Mouse (Mus musculus) natural killer cell, adult 2 months (primary cell): ENCODE data around the gene Ipmk.

Experiments
- DNase-seq, 2 experiments: peaks; one replicate each; pipeline ENCODE4 v3.0.0; 2022; ENCODE audit warnings: low spot score in 2 of 2

Ipmk gene

DNA sequence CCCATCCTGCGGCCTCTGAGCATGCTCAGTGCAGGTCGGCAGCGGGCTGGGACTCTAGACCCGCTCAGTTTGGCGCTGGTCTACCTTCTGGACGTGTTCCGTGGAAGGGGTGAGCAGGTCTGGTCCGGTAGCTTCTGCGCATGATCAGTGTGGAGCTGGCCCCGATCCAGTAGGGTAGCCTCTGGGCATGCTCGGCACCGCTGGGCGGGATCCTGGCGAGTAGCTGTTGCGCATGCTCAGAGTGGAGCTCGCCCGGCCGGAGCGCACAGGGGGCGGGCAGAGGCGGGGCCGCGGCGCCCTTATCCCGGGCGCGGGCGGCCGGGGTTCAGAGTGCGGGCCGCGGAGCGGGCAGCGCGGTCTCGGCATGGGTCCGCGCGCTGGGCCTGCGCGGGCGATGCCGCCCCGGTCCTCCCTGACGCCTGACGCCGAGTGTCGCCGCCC lies at the start of gene Ipmk:
Ipmk (plus strand) TSS at position 255 of the 441 bp plus-strand sequence.
- peak; percentile 95 to 97 for DNase-seq

DNA sequence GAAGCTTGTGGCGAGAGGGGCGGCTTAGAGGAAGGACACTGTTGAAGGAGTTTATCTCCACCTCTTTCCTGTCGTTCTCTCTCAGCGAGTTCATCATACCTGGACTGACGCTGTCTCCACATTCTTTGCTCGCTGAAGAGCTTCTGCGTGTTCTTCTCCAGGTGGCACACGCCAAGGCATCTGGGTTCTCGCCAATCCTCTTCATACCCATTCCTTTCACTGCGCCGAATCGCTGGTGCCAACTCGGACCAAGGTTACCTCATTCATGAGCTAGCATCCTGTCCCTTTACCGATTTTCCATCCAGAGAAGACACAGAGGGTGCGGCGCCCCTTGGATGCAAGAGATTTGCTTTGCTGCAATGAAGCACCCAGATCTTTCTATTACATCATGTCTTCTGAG lies 47.4 kb upstream of the Ipmk start:
- DNase-seq: no peak

DNA sequence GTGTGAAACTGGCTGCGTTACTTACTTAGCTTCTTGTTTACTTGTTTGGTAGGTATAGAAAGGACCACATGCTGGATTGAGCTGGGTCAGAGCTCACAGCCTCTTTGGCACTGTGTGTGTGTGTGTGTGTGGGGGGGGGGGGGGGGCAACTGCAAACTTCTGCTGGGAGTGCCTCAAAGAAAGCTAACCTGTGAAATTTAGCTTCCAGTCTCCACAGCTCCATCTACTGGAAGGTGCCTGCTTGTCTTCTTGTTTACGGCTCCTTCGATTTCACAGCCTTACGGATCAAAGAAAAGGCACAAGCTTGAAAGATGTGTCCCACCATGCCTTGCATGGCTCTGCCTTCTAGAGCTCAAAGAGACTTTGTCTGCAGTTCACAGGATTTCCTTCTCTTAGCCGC lies 45.1 kb upstream of the Ipmk start:
- DNase-seq: peak in 1 of 2 experiments; percentile 24

DNA sequence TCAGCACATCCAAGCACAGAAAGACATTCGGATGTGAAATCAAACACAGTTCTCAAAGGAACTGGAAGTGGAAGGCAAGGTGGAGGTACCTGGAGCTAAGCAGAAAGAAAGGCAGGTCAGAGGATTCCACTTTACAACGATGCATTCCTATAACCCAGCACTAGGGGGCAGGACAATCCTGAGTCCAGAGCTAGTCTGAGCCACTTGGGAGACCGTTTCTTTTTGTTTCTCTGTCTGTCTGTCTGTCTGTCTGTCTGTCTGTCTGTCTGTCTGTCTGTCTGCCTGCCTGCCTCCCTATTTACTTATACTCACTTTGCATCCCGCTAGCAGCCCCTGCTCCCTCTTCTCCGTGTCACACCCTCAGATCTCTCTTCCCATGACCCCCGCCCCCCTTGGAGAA lies 41.4 kb upstream of the Ipmk start:
- peak; percentile 17 to 59 for DNase-seq

DNA sequence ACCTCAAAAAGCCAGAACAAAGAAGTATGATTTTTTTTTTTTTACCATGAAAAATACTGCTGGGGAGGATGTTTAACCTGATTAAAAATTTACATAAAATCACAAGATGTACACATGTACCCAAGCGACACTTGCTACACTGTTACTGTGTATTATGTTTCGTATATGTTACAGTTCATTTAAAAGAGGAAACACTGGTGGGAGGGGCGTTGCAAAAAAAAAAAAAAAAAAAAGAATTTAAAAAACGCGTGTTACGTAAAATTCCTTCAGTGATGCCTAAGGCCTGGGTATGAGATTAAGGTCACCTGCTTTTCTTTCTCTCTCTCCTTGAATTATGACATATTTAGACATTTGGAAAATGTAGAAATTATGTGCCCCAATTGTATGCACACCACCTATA lies 40.8 kb upstream of the Ipmk start:
- DNase-seq: no peak

DNA sequence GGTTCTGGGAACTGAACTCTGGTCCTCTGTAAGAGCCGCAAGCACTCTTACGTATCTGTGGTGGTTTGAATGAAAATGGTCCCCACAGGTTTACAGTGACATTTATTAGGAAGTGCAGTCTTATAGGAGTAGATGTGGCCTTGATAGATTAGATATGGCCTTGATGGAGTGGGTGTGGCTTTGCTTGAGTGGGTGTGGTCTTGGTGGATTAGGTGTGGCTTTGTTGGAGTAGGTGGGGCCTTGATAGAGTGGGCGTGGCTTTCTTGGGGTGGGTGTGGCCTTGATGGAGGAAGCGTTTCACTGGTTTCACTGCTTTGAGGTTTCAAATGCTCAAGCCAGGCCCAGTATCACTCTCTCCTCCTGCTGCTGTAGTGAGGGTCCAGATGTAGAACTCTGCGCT lies 39.4 kb upstream of the Ipmk start:
- DNase-seq: peak in 1 of 2 experiments; percentile 30

DNA sequence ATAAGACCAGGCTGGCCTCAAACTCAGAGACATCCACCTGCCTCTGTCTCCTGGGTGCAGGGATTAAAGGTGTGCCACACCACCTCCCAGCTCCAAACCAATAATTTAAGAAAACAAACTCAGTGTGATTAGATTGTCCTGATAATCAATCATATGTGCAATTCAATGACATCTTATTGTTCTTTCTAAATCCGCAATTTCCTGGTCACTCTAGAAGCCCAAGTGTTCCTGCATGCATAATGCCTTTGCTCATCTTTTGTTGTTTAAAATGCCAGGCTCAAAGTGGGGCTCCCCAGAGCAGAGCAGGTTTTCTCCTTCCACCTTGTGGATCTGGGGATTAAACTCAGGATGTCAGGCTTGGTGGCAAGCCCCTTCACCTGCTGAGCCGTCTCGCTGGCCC lies 37.3 kb upstream of the Ipmk start:
- no peak for DNase-seq

DNA sequence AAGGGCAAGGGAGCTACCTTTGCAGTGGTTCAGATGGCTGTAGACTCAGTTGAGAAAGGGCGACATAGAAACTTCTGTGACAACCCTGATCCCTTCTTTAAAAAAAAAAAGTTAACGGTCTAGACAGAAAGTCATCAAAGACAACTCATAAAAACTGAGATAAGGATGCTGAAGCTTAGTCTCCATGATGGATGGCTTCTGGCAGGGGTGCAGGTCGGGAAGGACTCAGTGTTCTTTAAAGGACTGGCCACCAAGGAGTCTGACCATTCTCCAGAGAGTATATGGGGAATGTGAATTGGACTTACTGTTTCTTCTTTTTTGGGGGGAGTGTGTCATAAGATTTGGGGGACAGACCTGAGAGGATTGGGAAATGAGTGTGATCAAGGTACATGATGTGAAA lies 33.0 kb upstream of the Ipmk start:
- DNase-seq: no peak

DNA sequence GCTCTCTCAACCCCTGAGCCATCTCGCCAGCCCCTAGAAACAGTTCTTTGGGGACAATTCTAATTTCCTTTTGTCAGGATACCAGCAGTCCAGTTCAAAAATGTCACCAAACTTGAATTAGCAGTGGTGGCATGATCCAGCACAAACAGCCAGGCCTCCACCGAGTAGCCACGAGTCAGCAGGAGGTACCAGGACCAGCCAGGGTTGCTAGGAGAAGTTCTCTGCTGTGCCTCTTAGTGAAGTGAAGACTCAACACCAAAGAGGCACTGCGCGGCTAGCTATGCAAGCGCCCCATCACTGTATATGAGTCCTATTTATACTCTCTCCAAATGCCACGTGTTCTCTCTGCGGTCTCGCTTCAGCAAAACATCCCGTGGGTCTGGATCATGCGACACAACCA lies 31.5 kb upstream of the Ipmk start:
- DNase-seq: no peak

DNA sequence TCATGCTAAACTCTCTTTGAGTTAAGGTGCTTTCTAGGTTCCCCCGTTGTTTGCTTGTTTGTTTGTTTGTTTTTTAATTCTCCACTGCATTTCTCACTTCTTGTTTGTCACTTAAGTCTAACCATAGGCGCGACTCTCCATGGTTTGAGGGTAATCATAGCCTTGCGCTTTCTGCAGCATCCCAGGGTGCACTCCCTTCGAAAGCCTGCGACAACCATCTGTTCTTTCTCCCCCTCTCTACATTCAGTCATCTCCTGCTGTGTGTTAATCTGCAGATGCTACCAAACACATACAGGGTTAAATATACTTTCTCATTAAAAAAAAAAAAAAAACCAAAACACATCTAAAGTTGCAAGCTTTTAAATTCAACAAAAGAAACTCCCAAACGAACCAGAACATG lies 31.1 kb upstream of the Ipmk start:
- no peak for DNase-seq

DNA sequence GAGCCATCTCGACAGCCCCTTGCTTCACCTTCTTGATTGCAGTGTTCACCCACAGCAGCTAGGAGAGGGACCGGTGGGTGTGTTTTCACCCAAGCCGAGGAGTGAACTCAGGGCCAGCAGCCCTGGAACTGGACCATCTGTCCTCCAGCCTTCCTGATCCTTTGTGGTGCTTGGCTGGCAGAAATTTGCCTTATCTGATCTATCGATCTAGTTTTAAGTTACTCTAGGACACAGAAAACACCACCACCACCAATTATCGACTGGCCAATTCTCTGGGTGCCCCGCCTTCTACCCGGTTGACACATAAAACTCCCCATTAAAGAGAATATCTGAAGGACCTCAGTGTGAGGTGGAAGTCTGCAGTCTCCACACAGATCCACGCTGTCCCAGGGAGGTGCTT lies 23.9 kb upstream of the Ipmk start:
- no peak for DNase-seq

DNA sequence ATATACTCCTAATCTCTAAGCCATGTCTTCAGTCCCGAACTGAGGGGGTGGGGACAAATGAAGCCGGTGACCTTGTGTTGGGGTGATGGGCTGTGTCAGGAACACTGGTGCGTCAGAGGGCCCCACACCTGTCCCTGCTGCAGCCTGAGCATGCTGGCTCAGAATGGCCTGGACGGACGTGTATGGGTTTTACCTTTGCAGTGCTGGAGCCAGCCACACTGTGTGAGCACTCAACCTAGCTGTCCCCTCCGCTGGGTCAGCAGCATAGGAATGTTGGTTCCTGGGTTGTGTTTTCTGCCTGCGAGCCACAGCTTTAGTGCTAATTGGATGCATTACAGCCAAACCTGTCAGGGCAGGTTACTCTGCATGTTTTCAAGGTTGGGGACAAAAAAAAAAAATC lies 21.4 kb upstream of the Ipmk start:
- DNase-seq: no peak

DNA sequence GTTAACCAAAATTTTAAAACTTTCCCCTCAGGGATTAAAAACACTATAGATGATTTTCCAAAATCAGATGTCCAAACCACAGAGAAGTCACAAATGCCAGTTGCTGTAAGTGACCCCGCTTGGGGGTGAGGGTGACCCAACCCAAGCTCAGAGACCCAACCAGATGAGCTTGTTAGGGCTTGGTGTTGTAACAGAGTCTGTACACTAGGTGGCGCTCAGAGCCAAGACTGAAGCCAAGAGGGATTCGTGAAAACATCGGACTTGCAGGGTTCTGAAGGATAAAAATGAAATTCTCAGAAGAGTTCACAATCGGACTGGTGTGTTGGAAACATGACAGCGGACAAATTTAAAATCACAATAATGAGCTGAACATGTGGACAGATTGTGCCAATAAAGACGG lies 20.8 kb upstream of the Ipmk start:
- peak; percentile 54 to 63 for DNase-seq

DNA sequence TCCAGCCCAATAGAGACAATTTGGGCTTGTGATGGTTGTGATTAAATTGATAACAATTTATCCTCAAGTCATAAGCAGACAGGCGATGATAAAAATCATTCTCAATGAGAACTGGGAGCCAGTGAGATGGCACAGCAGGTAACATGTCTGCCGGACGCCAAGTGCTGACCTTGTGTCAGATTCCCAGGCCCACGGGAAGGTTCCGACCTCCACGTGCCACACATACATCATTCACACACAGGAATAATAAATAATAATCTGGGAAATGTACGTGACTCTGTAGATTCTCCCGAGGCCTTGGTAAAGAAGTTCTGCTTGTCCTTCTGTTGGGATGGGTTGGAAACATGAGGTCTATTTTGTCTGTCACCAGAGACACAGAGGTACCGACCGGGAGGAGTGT lies 20.2 kb upstream of the Ipmk start:
- no peak for DNase-seq

DNA sequence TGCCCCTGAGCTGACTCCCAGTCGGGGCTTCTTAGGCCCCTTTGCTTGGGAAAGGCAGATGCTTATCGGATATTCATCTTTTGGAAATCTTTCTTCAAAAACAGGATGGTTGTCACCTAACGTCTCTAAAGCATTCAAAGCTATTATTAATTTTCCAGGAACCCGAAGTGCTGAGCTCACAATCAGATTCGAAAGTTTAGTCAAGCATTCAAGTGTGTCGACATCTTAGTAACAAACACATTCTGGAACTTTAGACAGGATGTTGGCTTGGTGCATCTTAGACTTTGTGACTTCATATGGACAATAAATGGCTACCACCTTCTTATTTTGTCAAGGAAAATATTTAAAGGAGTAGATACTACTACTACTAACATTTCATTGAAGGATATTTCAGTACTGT lies 19.2 kb upstream of the Ipmk start:
- no peak for DNase-seq

DNA sequence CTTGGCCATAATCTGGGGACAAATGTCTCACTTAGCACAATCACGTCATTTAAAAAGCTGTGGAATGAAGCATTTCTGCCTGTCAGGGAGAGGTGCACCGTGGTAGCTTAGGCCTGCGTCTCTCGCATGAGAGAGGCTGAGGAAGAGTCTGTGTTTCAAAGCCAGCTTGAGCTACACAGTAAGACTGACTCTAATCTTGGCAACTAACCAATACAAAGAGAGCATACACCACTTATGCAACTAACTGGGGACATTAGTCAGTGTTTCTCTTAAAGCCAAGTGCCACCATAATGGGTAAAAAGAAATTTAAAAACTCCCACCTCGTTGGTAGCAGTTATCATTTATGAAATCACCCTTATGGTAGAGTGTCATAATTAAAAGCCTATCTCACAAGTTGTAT lies 18.7 kb upstream of the Ipmk start:
- no peak for DNase-seq

DNA sequence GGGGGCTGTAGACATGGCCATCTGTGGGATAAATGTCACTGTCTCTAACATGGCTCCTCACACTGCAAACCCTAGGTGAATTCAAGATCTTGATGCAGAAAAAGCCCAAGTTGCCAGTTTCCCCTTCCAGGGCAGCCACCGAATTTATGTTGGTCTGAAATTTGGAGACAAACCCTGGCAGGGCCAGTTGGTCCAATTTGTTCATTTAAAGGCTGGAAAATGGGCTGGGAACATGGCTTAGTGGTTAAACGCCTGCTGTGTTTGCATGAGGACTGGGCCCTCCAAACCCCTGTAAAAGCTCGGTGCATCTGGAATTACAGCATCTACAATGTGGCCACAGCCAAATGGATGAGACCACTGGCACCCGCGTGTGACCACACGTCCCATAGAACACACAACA lies 18.3 kb upstream of the Ipmk start:
- no peak for DNase-seq

DNA sequence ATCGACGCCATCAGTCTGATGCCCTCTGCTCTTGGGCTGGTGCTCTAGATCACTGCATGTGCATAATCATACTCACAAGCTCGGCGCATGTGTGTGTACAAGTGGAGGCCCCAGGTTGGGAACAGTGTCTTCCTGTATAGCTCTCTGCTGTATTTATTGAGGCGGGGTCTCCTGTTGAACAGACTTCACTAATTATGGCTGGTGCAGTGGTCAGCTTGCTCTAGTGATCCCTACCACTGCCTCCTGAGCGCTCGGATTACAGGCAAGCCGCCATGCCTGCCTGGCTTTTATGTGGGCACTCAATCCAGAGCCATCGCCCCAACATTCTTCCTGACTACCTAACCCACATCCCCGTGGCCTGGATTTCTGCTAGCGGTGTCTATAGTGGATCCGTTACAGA lies 17.5 kb upstream of the Ipmk start:
- DNase-seq: no peak

DNA sequence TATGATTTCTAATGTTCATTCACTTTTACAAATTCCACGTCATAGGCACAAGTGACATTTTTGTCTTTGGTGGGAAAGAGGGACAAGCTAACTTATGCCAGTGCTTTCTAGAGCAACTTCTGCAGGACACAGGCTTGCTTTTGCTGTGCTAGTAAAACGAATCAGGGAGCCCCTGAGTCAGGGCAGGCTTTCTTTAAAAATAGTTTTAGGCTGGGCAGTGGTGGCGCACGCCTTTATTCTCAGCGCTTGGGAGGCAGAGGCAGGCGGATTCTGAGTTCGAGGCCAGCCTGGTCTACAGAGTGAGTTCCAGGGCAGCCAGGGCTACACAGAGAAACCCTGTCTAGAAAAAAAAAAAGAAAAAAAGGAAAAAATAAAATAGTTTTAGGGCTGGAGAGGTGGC lies 15.7 kb upstream of the Ipmk start:
- DNase-seq: no peak

DNA sequence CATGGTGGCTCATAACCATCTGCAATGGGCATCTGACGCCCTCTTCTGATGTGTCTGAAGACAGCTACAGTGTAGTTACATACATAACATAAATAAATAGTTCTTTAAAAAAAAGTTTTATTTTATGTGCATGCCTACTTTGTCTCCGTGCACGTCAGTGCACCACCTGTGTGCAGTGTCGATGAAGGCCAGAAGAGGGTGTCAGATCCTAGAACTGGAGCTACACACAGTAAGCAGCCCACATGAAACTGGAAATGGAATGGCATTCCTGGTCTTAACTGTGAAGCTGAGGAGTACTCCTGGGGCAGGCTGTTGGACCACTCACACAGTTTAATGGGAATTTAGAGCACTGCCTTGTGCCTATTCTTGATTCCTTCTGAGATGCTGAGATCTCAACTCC lies 15.2 kb upstream of the Ipmk start:
- no peak for DNase-seq

DNA sequence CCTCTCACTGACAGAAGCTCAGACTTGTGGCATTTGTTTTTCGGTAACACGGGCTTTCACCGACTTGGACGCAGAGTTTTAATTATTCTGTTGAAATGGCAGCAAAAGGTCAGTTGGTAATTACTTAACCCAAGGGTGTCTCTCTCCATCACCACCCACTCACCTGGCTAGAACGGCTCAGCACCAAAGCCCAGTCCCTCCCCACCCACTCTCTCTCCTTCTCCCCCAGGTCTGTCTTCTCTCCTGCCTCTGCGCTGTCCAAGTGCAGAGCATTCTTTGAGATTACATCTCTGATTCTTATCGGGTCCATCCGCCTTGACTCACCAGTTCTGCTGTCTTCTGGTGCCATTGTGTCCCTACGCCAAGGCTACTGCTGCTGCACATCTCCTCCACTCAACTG lies 14.7 kb upstream of the Ipmk start:
- no peak for DNase-seq

DNA sequence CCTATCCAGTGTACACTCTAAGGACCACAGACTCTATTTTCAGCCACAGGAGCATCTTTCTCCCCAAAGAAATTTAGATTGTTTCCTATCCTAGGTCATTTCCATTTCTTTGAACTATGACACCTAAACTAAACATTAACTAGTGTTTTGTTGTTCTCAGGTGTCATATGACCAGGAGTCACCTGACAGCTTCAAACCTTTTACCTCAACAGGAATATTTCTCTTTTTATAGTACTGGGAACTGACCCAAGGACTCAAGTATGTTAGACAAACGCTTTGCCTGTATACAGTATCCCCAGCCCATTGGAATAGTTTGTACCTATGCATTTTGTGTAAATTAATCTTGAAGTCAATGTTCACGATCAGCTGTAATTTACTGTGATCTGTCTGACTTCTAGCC lies 9.8 kb upstream of the Ipmk start:
- DNase-seq: no peak

DNA sequence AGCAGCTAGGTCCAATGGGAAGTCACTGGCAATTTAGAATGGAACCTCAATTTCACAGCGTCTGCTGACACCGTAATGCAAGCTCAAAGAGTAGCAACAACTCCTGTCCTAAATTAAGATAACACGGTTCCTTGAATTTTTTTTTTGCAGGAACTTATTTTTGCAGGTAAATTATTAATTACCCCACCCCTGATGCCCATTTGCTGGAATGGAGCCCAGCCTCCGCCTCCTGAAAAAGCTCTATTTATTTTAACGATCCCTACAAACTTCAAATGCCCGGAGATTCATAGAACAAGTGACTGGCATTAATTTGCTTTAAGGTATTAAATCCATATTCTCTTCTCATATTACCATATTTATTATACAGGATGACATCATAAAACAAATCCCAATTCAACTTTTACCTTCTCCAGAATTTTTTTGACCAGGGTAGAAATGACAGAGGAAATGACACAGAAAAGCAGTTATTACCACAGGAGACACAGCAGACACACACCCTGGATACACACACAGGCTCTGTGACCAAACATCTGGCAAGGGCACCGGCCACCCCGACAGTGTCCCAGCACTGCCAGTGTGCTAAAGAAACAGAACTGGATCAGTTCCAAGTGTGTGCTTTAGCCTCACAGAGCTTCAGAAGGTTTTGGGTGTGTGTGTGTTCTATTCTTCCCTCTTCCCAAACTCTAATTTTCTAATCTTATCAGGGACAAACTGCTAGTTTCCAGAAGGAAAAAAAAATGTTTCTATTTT lies 9.2 kb upstream of the Ipmk start:
- DNase-seq: no peak

DNA sequence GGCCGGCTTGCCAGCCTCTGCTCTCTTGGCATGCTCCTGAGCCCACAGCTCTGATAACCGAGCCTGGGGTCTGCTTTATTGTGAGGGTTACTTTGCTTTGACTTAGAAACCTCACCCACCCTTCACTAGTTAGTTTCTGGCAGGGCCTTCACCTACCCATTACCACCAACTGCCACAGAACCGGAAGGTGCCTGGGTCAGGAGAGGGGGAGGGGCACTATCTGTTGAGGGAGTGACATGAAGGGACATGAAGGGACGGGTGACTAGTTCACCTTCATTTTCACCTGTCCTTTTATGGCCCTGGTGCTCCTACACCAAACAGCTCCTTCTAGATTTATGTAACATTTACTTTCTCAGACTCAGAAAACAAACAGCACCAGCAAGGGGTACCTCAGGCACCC lies 8.1 kb upstream of the Ipmk start:
- peak in 1 of 2 experiments; percentile 14 for DNase-seq
